Mouse (Mus musculus): Measurements from ENCODE around the gene Pinlyp.

The Pinlyp gene

GRCm38 (mm10) chr7:24546068-24546614 is at the start of gene Pinlyp, which contains the start of gene Xrcc1:
Pinlyp (minus strand) TSS chr7:24546118.
Xrcc1 (plus strand) TSS chr7:24546289.
- no peak for DNase-seq (ENCODE audit: low spot score in 2 of 2)

- DNase-seq (ENCODE audit: low spot score in 2 of 2), result no peak
Measured at GRCm38 (mm10) chr7:24595464-24595863, 49.5 kb upstream of the Pinlyp start.

GRCm38 (mm10) chr7:24594309-24594803 is 48.4 kb upstream of the Pinlyp start:
- no peak for DNase-seq (ENCODE audit: low spot score in 2 of 2)

- DNase-seq (ENCODE audit: low spot score in 2 of 2), result peak; percentile 59 to 66
Measured at GRCm38 (mm10) chr7:24593621-24594308, 47.8 kb upstream of the Pinlyp start.

- no peak for DNase-seq (ENCODE audit: low spot score in 2 of 2)
Measured at GRCm38 (mm10) chr7:24592781-24593180, 46.9 kb upstream of the Pinlyp start.

- no peak for DNase-seq (ENCODE audit: low spot score in 2 of 2)
Measured at GRCm38 (mm10) chr7:24592163-24592562, 46.2 kb upstream of the Pinlyp start.

GRCm38 (mm10) chr7:24591735-24592134 is 45.8 kb upstream of the Pinlyp start:
- no peak for DNase-seq (ENCODE audit: low spot score in 2 of 2)

- DNase-seq (ENCODE audit: low spot score in 2 of 2), result no peak
Measured at GRCm38 (mm10) chr7:24588336-24588735, 42.4 kb upstream of the Pinlyp start.

- DNase-seq (ENCODE audit: low spot score in 2 of 2), result peak; percentile 83 to 87
Measured at GRCm38 (mm10) chr7:24587330-24588105, 41.6 kb upstream of the Pinlyp start, which contains the start of the genes Ethe1 and Zfp575. Ethe1 (plus strand) TSS chr7:24587543. Zfp575 (minus strand) TSS chr7:24587641.

- no peak for DNase-seq (ENCODE audit: low spot score in 2 of 2)
Measured at GRCm38 (mm10) chr7:24586828-24587227, 40.9 kb upstream of the Pinlyp start.

- no peak for DNase-seq (ENCODE audit: low spot score in 2 of 2)
Measured at GRCm38 (mm10) chr7:24585995-24586394, 40.1 kb upstream of the Pinlyp start.

GRCm38 (mm10) chr7:24584876-24585275 is 39.0 kb upstream of the Pinlyp start:
- DNase-seq (ENCODE audit: low spot score in 2 of 2), result no peak

GRCm38 (mm10) chr7:24577811-24578210 is 31.9 kb upstream of the Pinlyp start:
- DNase-seq (ENCODE audit: low spot score in 2 of 2), result no peak

GRCm38 (mm10) chr7:24574224-24574796 is 28.4 kb upstream of the Pinlyp start:
- DNase-seq (ENCODE audit: low spot score in 2 of 2), result no peak

- no peak for DNase-seq (ENCODE audit: low spot score in 2 of 2)
Measured at GRCm38 (mm10) chr7:24572455-24572854, 26.5 kb upstream of the Pinlyp start.

- no peak for DNase-seq (ENCODE audit: low spot score in 2 of 2)
Measured at GRCm38 (mm10) chr7:24571071-24571470, 25.2 kb upstream of the Pinlyp start.

- no peak for DNase-seq (ENCODE audit: low spot score in 2 of 2)
Measured at GRCm38 (mm10) chr7:24568512-24568911, 22.6 kb upstream of the Pinlyp start.

- no peak for DNase-seq (ENCODE audit: low spot score in 2 of 2)
Measured at GRCm38 (mm10) chr7:24566206-24566605, 20.3 kb upstream of the Pinlyp start.

GRCm38 (mm10) chr7:24565627-24566026 is 19.7 kb upstream of the Pinlyp start:
- no peak for DNase-seq (ENCODE audit: low spot score in 2 of 2)

- DNase-seq (ENCODE audit: low spot score in 2 of 2), result peak; percentile 67 to 75
Measured at GRCm38 (mm10) chr7:24564607-24565265, 18.8 kb upstream of the Pinlyp start.

GRCm38 (mm10) chr7:24563837-24564206 is 17.9 kb upstream of the Pinlyp start:
- DNase-seq (ENCODE audit: low spot score in 2 of 2), result no peak

All from right cerebral cortex, adult 2 months (tissue).